Mouse (Mus musculus): Measurements from ENCODE around the gene Rnf39.

GRCm38 (mm10) chr17:36948286-36948685 is 5.6 kb downstream of the Rnf39 start:
- TF ChIP-seq CTCF (IDR thresholded peaks at IDR 0.05; ENCODE audit: low read depth, low read length) (no peak), POLR2A (IDR thresholded peaks at IDR 0.05; ENCODE audit: extremely low read depth, insufficient read depth, low read length) (no peak)
